Mouse (Mus musculus): ENCODE measurements around the gene Lzts3.
"Not testable (repeated sequence)": the region's sequence is repeated elsewhere in the genome, so short reads cannot be mapped to it uniquely, and the experiment has no call there.

The Lzts3 gene

DNA sequence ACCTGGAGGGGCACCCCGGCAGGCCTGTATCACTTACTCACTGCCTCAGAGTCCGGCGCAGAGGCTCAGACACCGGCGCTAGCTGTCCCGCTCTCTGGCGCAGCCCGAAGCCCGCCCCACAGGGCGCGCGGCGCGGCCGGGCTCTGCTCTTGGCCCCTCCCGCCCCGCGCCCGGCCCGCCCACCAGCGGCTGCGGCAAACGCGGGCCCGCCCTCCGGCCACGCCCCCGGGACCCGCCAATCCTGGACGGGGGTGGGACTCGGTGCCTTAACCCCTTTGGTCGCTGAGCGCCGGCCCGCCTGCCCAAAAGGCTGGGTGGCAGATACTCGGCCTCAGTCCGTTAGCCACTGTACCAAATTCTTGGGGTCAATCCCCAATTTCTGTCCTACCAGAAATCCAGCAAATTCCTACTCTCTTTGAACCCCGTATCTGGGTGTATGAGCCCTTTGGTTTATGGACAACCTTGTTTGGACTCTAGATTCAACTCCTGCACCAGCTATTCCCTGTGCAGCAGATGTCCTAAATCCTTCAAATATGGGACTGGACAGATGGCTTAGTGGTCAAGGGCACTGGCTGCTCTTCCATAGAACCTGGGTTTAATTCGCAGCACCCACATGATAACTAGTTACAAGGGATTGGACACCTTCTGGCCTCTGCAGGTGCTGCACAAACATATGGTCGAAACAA is at the start of gene Lzts3:
Gene Lzts3, minus strand, starts transcription at position 120 of the 686 bp plus-strand sequence.
- DNase-seq (ENCODE audit: low spot score), result peak; percentile 94

DNA sequence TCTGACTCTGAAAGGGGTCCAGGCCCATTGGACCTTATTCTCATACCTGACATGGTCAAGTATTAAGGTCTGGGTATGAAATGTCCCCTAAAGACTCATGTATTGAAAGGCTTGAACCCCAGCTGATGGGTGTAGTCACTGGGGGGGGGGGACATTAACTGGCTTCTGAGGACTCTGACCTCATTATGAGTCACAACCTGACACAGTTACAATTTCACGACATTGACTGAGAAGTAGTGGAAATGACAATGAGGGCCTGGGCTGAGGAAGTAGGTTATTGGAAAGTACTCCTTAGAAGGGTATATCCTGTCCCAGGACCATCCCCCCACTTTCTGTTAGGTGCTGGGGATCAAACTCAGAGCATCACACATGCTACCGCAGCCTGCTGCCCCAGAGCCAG is 46.4 kb upstream of the Lzts3 start:
- no peak for DNase-seq (ENCODE audit: low spot score)

DNA sequence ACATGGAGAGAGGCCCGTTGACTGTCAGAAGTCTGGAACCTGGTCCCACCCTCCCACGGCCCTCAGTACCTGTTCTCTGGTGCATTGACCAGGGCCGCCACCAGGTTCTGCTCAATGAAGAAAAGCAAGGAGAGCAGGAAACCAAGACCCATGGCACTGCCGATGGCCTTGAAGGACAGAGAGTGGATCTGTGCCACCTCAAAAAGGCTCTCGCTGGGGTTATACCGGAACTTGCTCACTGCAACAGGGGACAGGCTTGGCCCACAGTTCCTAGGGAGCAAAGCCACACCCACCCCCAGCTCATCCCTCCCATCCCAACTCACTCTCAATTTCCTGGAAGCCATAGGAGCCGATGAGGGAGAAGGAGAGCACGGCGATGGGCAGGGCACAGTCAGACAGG is 42.8 kb upstream of the Lzts3 start:
- DNase-seq (ENCODE audit: low spot score), result no peak

DNA sequence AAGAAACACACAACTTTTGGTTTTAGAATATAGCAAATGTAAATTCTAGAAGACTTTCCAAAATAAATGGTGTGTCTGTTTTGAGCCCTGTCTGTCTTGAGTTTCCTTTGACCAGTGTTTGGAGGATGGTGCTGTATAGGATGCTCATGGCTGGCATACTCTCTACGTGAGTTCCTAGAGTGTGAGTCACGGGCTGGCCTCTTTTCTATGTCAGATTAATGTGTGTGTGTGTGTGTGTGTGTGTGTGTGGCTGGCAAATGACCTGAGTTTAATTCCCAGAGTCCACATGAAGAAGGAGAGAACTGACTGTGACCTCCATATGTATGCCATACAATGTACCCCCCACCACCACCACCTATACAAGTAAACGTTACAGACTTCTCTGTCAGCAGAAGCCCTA is 38.9 kb upstream of the Lzts3 start:
- no peak for DNase-seq (ENCODE audit: low spot score)

DNA sequence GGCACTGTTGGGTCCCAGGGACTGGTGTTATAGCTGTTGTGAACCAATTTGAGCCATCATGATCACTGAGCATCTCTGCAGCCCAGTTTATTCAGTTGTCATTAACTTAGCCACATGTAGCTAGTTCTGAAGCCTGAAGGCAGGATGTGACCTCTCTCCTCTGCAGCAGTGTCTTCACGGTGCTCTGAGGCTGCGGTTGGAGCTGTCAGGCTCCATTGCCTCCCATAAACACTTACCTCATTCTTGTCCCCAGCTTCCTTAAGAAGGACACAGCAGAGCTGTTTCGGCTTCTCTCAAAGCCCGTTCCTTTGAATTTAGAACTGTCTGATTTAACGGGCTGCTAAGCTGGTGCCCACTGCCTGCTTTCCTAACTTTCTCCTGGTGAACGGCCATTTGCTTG is 37.3 kb upstream of the Lzts3 start:
- no peak for DNase-seq (ENCODE audit: low spot score)

DNA sequence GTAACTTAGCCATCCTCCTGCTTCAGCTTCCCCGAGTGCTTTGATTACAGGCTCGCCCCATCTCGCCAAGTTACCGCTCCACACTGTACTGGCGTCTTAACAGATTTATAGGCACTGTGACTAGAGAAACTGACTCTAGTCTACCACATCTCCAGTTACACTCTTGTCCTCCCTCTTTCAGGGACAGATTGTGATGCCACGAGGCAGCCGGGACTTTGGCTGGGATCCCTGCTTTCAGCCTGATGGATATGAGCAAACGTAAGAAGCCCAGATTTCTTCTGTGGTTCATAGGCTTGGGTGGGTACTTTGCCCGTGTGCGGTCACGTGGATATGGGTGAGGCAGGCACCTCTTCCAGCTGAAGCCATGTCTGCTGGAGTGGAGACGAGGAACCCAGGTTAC is 36.6 kb upstream of the Lzts3 start:
- no peak for DNase-seq (ENCODE audit: low spot score)

DNA sequence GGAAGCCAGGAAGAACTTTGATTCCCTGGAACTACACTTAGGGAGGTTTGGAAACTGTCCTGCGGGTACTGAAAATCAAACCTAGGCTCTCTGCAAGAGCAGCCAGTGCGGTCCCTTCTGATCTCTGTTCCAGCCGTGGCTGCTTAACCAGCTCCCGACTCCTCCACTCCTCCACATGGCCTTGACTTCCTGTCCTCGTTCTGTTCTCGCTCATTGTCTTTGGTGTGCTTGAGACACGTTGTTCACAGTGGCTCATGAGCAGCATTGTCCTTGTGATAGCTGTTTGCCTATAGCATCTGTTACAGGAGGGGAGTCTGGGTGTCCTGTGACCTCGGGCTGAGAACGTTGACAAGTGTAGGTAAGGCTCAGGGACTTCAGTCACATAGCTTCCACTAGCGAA is 34.6 kb upstream of the Lzts3 start:
- DNase-seq (ENCODE audit: low spot score), result no peak

- peak; percentile 71 for DNase-seq (ENCODE audit: low spot score)
Measured at GRCm38 (mm10) chr2:130667559-130667958, 25.0 kb upstream of the Lzts3 start, which contains the start of gene Itpa. Gene Itpa, plus strand, starts transcription at chr2:130667610.

DNA sequence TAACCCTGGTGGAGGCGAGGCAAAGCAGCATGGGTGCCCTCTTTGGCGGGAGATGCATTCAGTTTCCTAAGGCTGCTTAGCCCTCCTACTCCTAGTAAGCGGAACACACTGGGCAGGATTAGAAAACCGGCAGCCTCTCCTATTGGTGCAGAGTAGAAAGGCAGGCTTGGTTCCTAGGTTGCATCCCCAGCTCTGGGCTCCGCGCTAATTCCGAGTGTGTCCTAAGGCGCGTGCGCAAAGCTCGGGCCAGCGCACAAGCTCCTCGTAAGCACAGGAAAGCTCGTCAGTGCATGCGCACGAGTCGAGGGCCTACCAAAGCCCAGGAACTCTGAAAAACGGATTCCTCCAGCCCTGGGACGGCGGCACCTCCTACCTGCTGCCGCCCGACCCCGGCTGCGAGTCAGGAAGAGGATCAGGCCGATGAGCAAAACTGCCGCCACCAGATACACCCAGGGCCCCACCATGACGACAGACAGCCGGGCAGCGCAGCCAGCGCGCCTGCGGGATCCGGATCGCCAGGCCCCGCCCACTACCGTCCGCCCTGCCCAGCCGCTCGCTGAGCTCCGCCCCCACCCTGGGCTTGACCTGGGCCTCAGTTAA is 21.6 kb upstream of the Lzts3 start, which contains the start of gene Ddrgk1:
Gene Ddrgk1, minus strand, starts transcription at position 558 of the 600 bp plus-strand sequence.
- peak; percentile 89 for DNase-seq (ENCODE audit: low spot score)

DNA sequence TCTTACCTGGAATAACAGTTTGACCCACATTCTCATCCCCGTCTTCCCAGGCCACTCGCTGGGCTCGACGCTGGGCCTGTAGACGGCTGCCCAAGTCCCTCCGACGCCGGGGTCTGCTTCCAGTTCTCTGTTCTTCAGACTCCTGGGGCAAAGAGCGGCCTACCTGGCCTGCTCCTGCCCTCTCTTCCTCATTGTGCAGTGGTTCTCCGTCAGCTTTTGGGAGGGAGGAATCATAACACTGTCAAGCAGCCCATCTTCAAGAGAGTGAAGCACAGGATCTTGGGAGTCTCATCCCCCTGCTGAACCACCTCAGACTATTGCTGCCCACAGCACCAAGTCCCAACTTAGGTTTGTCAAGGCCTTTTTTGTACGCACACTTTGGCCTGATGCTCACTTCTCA is 20.7 kb upstream of the Lzts3 start:
- DNase-seq (ENCODE audit: low spot score), result no peak

DNA sequence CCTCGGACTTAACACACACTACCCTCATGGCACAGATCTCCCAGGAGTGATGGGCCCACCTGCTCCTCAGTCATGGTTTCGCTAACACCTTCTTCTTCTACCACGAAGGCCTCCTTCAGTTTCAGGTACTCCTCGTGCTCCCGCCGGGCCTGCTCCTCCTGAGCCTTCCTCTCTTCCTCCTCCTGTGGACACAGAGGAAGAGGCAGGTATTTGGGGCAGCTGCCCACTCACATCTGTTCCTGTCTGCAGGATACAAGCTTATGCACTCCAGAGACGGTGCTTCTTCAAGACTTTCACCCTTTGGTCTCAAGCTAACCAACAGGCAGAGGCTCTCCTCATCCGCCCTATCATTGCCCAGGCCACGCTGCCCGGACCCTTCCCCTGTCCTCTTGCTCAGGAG is 15.9 kb upstream of the Lzts3 start:
- DNase-seq (ENCODE audit: low spot score), result no peak

DNA sequence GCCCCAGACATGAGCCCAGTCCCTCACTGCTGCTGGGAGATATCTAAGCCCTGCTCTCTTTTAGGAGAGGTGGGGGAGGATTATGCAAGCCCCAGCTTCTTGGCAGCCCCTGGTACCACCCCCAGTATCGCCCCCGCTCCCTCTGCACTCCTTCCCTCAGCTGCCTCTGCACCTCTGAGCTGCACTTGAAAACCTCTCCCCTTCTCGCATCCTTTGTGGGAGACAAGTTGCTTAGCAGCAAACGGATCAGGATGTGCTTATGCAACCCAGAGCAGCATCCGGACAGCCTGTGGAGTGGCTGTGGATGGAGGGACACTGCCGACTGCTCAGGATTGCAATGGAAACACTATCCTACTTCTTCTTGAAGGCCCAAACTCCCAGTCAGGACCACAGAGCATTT is 14.9 kb upstream of the Lzts3 start:
- no peak for DNase-seq (ENCODE audit: low spot score)

DNA sequence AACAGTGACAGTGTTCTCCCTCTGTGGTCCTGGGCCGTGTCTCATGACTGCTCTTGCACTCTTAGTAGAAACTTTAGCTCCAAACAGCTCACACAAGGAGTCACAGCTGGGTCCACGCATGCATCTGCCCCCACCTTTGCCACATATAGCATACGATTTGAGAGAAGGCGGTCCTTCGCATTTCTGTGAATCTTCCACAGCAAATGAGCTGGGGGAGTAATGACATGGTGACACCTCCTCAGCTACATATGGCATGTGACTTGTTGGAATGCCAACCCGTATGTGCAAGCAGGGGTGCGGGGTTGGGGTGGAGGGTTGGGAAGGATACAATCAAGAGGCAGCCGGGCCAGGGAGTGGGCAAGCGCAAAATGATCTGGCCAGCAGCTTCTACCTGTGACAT is 13.9 kb upstream of the Lzts3 start:
- DNase-seq (ENCODE audit: low spot score), result no peak

DNA sequence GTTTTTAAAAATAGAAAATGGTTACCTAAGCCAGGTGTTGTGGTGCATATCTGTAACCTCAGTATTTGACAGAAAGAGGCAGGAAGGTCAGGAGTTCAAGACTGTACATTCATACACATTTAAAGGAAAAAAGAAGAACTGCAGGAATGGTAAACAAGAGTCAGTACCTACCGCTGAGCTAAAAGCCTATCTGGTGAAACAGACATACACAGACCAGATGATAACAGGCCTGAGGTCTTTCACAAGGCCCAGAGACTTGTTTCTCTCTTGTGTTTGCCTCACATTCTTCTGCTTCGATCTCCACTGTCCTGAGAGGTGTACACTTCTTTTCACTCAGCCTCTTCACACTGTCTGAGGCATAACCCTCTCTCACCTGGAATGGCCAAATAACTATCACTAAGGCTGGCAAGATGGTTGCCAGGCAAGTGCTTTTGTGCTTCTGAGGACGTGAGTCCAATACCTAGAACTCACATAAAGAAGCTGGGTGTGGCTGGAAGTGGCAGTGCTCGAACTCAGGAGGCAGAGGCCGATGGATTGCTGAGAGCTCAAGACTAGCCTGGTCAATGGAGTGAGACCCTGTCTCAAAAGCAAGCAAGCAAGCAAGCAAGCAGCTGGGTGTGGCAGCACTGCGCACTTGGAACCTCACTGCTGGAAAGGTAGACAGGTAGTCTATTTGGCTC is 13.2 kb upstream of the Lzts3 start:
- DNase-seq (ENCODE audit: low spot score), result no peak

DNA sequence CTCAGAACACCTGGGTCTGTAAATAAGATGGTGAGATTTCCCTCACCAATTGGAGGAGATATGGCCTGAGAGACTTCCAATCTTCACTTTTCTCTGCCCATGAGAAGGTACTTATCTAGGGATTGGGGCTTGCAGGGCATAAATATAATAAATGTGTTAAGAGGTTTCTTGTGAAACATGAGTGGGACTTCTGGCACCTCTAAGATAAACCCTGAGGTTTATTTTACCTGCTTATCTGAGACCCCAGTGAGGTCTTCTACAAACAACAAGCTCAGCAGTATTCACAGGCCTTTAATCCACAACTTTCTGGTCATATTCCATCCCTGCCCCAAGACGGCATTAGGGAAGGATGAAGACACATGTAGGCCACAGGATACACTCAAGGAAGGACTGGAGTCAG is 11.2 kb upstream of the Lzts3 start:
- DNase-seq (ENCODE audit: low spot score), result no peak

DNA sequence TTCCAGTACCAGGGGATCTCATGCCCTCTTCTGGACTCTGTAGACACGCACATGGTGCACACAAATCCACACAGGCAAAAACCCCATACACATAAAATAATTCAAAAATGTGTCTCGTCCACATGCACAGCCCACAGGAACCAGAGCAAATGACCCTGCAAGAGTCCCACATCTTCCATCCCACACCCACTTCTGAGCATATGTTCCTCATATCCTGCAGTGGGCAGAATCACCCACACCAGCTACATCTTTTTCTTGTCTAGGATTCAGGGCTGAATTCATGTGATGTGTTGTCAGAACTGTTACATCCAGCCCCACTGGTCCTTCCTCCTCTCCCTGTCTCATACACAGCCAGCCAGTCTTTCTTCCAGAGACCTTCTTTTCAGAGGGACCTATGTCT is 10.7 kb upstream of the Lzts3 start:
- DNase-seq (ENCODE audit: low spot score), result no peak

DNA sequence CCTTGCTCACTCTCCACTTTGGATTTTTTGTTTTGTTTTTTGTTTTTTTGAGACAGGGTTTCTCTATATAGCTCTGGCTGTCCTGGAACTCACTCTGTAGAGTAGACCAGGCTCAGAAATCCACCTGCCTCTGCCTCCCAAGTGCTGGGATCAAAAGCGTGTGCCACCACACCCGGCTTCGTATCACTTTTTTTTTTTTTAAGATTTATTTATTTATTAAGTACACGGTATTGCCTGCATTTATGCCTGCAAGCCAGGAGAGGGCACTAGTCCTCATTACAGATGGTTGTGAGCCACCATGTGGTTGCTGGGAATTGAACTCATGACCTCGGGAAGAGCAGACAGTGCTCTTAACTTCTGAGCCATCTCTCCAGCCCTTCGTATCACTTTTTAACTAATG is 6.4 kb upstream of the Lzts3 start:
- not testable (repeated sequence) for DNase-seq (ENCODE audit: low spot score)

DNA sequence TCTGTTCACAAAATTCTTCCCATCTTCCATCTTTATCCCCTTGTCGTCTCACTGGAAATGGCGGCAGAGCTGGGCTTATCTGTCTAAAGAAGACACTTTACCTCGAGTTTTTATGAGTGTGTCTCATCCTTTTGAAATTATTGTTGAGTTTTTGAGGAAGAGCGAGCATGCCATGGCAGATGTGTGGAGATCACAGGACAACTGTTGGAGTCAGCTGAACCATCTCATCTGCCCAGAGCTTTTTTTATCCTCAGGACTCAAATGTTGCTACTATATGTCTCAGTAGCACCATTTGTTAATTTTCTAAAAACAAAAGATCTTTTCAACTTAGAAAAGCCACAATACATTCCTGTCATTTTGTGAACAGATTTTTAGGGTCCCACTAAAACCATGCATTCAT is 2.6 kb upstream of the Lzts3 start:
- DNase-seq (ENCODE audit: low spot score), result no peak

- no peak for DNase-seq (ENCODE audit: low spot score)
Measured at GRCm38 (mm10) chr2:130642197-130642660, 374 bp downstream of the Lzts3 start.

GRCm38 (mm10) chr2:130641351-130642025 is 1.1 kb downstream of the Lzts3 start:
- no peak for DNase-seq (ENCODE audit: low spot score)

DNA sequence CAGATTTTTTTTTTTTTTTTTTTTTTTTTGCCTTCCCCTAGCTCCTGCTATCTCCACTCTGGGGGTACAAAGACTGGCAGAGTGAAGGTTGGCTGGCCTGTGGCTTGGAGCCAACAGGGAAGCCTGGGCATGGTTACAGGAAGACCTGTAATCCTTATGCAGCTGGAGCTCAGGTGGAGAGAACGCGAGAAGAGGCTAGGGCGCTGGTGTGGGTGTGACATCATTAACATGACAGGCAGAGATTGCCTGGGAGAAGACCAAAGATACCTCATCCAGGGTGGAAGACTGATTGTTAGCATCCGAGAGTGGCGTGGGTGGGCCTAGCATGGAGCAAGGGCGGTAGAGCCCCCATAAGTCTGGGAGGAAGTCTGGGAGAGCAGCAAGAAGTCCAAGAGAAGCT is 3.3 kb downstream of the Lzts3 start:
- DNase-seq (ENCODE audit: low spot score), result no peak

DNA sequence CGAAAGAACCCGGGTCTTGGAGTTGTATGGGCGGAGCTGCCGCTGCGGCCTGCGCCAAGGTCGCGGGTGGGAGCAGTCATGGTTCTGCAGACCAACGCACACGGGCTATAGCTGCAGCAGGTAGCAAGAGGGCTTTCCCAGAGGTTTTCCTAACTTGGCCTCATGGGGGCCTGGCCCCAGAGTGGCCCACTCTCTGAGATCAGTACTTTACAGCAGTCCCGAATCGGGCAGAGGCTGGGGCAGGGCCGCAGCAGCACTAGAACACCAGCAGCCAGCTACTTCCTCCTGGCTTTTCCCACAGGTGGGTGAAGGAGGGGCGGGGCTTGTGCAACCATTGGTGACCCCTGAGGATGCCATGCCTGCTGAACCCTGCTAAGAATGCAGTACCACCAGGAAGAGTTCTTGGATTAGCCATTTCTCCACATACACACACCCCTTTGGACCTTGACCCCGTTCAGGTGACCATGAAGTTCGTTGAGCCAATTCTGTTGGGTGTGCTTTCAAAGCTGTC is 4.4 kb downstream of the Lzts3 start:
- DNase-seq (ENCODE audit: low spot score), result no peak

DNA sequence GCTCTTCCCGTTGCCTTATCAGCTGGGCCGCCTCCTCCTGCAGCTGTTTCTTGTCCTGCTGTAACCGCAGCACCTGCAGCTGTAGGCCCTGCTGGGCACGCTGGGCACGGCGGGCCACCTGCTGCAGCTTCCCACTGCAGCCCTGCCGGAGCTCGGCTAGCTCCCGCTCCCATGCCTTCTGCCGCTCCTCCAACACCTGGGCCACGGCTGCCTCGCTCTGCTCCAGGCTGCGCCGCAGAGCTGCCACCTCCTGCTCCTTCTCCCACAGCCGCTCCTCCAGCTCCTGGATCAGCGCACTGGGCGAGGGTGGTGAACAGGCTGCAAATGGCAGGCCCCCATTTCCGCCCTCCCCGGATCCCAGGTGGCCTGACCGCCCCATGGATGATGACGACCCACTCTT is 6.8 kb downstream of the Lzts3 start:
- no peak for DNase-seq (ENCODE audit: low spot score)

Data from urinary bladder, postnatal 25 days (tissue).